40 mouse cellular contexts compared by ENCODE assay signal in genomic region chr17:28504182-28504581, GRCm38 (mm10). TPM values are rescaled to one million over a fixed set of nuclear protein-coding genes. Genes with fewer than 3 reads are reported as not detected.
"Had no signal": no experiment of that assay in that cellular context is flagged by ENCODE, and none has a peak within 500 bp of the region (broad histone marks: within the 10 kb centered on the region; RNA-seq: fewer than 3 reads in every experiment).

No protein-coding gene starts in this region.

- ATAC-seq: hindbrain, embryonic 16.5 days; inflammation-experienced regulatory T-cells, adult 6 months; intestine, embryonic 15.5 days; intestine, postnatal 0 days had no signal

- H3K27ac ChIP-seq: gastrocnemius, adult 2 months; heart, adult 2 months; heart, embryonic 10.5 days; heart, embryonic 13.5 days; heart, embryonic 15.5 days; hindbrain, embryonic 10.5 days; hindbrain, embryonic 12.5 days; hindbrain, embryonic 14.5 days; intestine, embryonic 15.5 days; layer of hippocampus, adult 2 months; limb, embryonic 13.5 days; limb, embryonic 15.5 days had no signal

- H3K36me3 ChIP-seq: heart, embryonic 10.5 days; heart, embryonic 13.5 days; heart, embryonic 15.5 days; hindbrain, embryonic 10.5 days; hindbrain, embryonic 12.5 days; intestine, embryonic 15.5 days; limb, embryonic 13.5 days; limb, embryonic 15.5 days had no signal

- H3K4me2 ChIP-seq: heart, embryonic 13.5 days; heart, embryonic 15.5 days; hindbrain, embryonic 12.5 days; hindbrain, embryonic 14.5 days; intestine, embryonic 15.5 days; limb, embryonic 13.5 days; limb, embryonic 15.5 days had no signal

- H3K9me3 ChIP-seq: heart, embryonic 10.5 days; heart, embryonic 13.5 days; heart, embryonic 15.5 days; hindbrain, embryonic 10.5 days; hindbrain, embryonic 12.5 days; intestine, embryonic 15.5 days; limb, embryonic 13.5 days; limb, embryonic 15.5 days had no signal

- H3K4me3 ChIP-seq: gastrocnemius, adult 2 months; heart, adult 2 months; heart, embryonic 10.5 days; heart, embryonic 13.5 days; heart, embryonic 15.5 days; hindbrain, embryonic 10.5 days; hindbrain, embryonic 12.5 days; intestine, embryonic 15.5 days; layer of hippocampus, adult 2 months; limb, embryonic 13.5 days; limb, embryonic 15.5 days had no signal

- H3K27me3 ChIP-seq: heart, embryonic 13.5 days; heart, embryonic 15.5 days; hindbrain, embryonic 12.5 days; intestine, embryonic 15.5 days; limb, embryonic 13.5 days; limb, embryonic 15.5 days had no signal

- DNase-seq: gastrocnemius, adult 2 months; gastrocnemius, postnatal 10 days; gastrocnemius, postnatal 25 days; heart, adult 2 months; heart, postnatal 10 days; heart, postnatal 4 days; kidney, adult 18-20 months; kidney, adult 8-10 months; kidney, postnatal 10 days; kidney, postnatal 25 days; kidney, postnatal 4 days; layer of hippocampus, adult 9-11 months; layer of hippocampus, postnatal 36 days; left cerebral cortex, postnatal 4 days had no signal

- H3K9ac ChIP-seq: heart, embryonic 13.5 days; heart, embryonic 15.5 days; hindbrain, embryonic 12.5 days; hindbrain, embryonic 14.5 days; intestine, embryonic 15.5 days; limb, embryonic 13.5 days; limb, embryonic 15.5 days had no signal

RNA-seq across cellular contexts. Expression of gene Armc12, which starts 26.4 kb away (rescaled TPM):
- total RNA-seq: gastrocnemius, adult 2 months; gastrocnemius, postnatal 10 days; gastrocnemius, postnatal 25 days; gastrocnemius, postnatal 4 days; granulocyte monocyte progenitor cell, adult 5-6 weeks; heart, adult 2 months; heart, postnatal 10 days; heart, postnatal 25 days; heart, postnatal 4 days; layer of hippocampus, adult 2 months; layer of hippocampus, postnatal 14 days; layer of hippocampus, postnatal 36 days; left cerebral cortex, adult 18-20 months; left cerebral cortex, adult 8-10 months; left cerebral cortex, postnatal 10 days; left cerebral cortex, postnatal 25 days; left cerebral cortex, postnatal 4 days; liver, adult 2 months had no signal
- polyA plus RNA-seq: frontal cortex, adult 2 months; heart, embryonic 13.5 days; heart, embryonic 15.5 days; hindbrain, embryonic 10.5 days; hindbrain, embryonic 12.5 days; hindbrain, embryonic 14.5 days; hindbrain, embryonic 16.5 days; intestine, embryonic 15.5 days; intestine, postnatal 0 days; kidney, embryonic 14.5 days; kidney, embryonic 16.5 days; limb, embryonic 11.5 days; limb, embryonic 13.5 days; limb, embryonic 15.5 days; liver, adult 2 months had no signal

RNA-seq across cellular contexts. Expression of gene Clpsl2, which starts 45.0 kb away (rescaled TPM):
- total RNA-seq: gastrocnemius, adult 2 months; gastrocnemius, postnatal 10 days; gastrocnemius, postnatal 25 days; gastrocnemius, postnatal 4 days; granulocyte monocyte progenitor cell, adult 5-6 weeks; heart, adult 2 months; heart, postnatal 10 days; heart, postnatal 25 days; heart, postnatal 4 days; layer of hippocampus, adult 2 months; layer of hippocampus, postnatal 14 days; layer of hippocampus, postnatal 36 days; left cerebral cortex, adult 18-20 months; left cerebral cortex, adult 8-10 months; left cerebral cortex, postnatal 10 days; left cerebral cortex, postnatal 25 days; left cerebral cortex, postnatal 4 days; liver, adult 2 months had no signal
- polyA plus RNA-seq: frontal cortex, adult 2 months; heart, adult 2 months; heart, embryonic 10.5 days; heart, embryonic 13.5 days; heart, embryonic 15.5 days; hindbrain, embryonic 10.5 days; hindbrain, embryonic 12.5 days; hindbrain, embryonic 14.5 days; hindbrain, embryonic 16.5 days; inflammation-experienced regulatory T-cells, adult 6 months; intestine, embryonic 15.5 days; intestine, postnatal 0 days; kidney, embryonic 14.5 days; kidney, embryonic 16.5 days; limb, embryonic 11.5 days; limb, embryonic 13.5 days; limb, embryonic 15.5 days; liver, adult 2 months had no signal

RNA-seq across cellular contexts. Expression of gene Clps, which starts 56.4 kb away (rescaled TPM):
- total RNA-seq: gastrocnemius, adult 2 months; gastrocnemius, postnatal 10 days; gastrocnemius, postnatal 25 days; gastrocnemius, postnatal 4 days; granulocyte monocyte progenitor cell, adult 5-6 weeks; heart, adult 2 months; heart, postnatal 10 days; heart, postnatal 25 days; heart, postnatal 4 days; layer of hippocampus, adult 2 months; layer of hippocampus, postnatal 14 days; layer of hippocampus, postnatal 36 days; left cerebral cortex, adult 18-20 months; left cerebral cortex, adult 8-10 months; left cerebral cortex, postnatal 10 days; left cerebral cortex, postnatal 25 days; left cerebral cortex, postnatal 4 days had no signal
- polyA plus RNA-seq: hindbrain, embryonic 10.5 days; hindbrain, embryonic 12.5 days; hindbrain, embryonic 14.5 days; hindbrain, embryonic 16.5 days; inflammation-experienced regulatory T-cells, adult 6 months; kidney, embryonic 14.5 days; kidney, embryonic 16.5 days; limb, embryonic 11.5 days had no signal
